Mouse (Mus musculus): ENCODE data around the gene Adap1. TPM values are rescaled to one million over a fixed set of nuclear protein-coding genes. Genes with fewer than 3 reads are reported as not detected.

Gene Adap1
- polyA plus RNA-seq, 1 experiment: 7.8 TPM

DNA sequence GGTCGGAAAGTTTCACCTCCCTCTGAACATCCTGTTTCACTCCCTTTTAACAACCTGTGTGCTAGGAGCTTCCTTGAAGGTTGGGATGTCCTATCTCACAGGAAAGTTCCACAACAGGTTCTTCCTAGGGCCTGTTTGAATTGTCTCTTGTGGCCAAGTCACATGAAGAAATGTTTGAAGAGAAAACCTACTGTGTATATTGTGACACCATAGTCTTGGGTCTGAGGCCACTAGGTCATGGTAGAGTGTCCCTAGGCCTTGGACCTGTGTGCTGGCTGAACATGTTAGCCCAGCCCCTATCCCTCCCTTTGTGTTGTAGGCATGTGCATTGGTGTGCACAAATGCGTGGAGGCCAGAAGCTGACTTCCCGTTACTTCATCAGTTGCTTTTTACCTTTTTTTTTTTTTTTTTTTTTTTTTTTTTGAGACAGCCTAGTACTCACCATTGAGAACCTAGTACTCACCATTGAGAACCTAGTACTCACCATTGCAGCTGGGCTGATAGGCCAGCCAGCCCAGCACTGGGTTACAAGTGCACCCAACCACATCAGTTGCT, 69.1 kb downstream of the Adap1 start:
- Histone ChIP-seq H3K27ac (ENCODE audit: control insufficient read depth, insufficient read depth, low read depth, low read length) (peak overlapping the region; percentile 54), H3K4me3 (ENCODE audit: control insufficient read depth, low read depth, low read length) (no peak overlapping the region), H3K4me1 (ENCODE audit: control insufficient read depth, insufficient read depth, low read length) (peaks cover 18% of the 10 kb centered on the region), H3K36me3 (ENCODE audit: control insufficient read depth, insufficient read depth, low read length) (no peaks in the 10 kb centered on the region), H3K27me3 (ENCODE audit: control insufficient read depth, insufficient read depth, low read length) (no peaks in the 10 kb centered on the region)
- TF ChIP-seq CTCF (IDR thresholded peaks at IDR 0.05; ENCODE audit: control insufficient read depth, insufficient read depth, insufficient replicate concordance, low read depth, low read length) (no peak), POLR2A (IDR thresholded peaks at IDR 0.05; ENCODE audit: control insufficient read depth, low read depth, low read length) (no peak)

DNA sequence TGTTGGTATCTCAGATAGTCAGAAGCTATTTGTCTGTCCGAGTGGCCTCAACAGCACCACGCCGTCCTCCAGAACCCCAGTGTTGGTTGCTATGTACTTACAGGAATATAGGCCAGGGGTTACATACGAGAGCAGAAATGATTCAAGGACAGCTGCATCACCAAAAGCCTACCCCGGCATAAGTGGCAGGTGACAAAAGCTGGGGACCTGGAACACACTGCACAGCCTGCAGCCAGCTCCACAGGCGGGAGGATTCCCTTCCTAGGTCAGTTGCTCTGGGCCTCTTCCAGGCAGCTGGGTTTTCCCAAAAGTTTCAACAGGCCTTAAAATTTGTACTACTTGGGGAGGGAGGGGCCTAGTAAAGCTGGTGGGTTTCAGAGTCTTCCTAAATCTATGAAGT, 69.6 kb downstream of the Adap1 start:
- Histone ChIP-seq H3K4me1 (ENCODE audit: control insufficient read depth, insufficient read depth, low read length) (peaks cover 18% of the 10 kb centered on the region), H3K4me3 (ENCODE audit: control insufficient read depth, low read depth, low read length) (no peak overlapping the region), H3K27ac (ENCODE audit: control insufficient read depth, insufficient read depth, low read depth, low read length) (peak overlapping the region; percentile 39; the same call in 1 of the 2 replicates), H3K27me3 (ENCODE audit: control insufficient read depth, insufficient read depth, low read length) (no peaks in the 10 kb centered on the region), H3K36me3 (ENCODE audit: control insufficient read depth, insufficient read depth, low read length) (no peaks in the 10 kb centered on the region)
- TF ChIP-seq CTCF (IDR thresholded peaks at IDR 0.05; ENCODE audit: control insufficient read depth, insufficient read depth, insufficient replicate concordance, low read depth, low read length) (no peak), POLR2A (IDR thresholded peaks at IDR 0.05; ENCODE audit: control insufficient read depth, low read depth, low read length) (no peak)

DNA sequence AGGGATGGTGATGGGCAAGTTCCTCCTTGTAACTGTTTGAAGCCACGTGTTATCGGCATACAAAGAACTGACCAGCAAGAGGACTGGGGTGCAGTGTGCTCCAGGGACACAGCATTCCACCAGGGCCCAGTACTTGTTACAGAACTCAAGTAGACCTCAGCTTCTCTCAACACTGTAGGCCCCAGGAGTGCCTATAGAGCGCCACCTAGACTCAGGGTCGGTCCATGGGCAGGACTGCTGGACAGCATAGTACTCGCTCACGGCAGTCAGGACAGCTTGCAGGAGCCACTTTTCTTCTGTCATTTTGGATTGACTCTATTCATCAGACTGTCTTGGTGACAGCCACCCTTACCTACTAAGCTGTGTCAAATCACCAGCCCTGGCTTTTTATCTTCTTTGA, 70.5 kb downstream of the Adap1 start:
- H3K4me3 ChIP-seq (ENCODE audit: control insufficient read depth, low read depth, low read length): no peak overlapping the region

DNA sequence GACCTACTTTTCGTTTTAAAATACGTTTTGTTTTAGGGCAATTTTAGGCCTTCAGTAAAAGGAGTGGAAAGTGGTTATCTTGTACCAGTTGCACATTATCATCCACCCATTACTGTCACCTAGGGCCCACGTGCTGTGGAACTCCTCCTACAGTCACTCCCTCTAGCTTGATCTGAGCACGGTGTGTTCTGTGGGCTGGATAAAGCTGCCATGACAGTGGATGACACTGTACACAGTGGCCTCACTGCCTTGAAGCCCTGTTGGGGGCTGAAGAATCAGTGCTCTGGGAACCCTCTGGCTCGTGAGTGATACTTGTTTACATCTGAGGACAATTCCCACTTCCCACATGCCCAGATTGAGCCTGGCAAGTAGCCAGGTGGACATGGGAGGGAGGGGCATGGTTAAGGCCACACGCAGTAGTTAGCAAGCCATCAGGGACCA, 72.1 kb downstream of the Adap1 start:
- H3K4me1 ChIP-seq (ENCODE audit: control insufficient read depth, insufficient read depth, low read length): peaks cover 18% of the 10 kb centered on the region
- peak overlapping the region; percentile 98 for H3K27ac ChIP-seq (ENCODE audit: control insufficient read depth, insufficient read depth, low read depth, low read length)
- no peaks in the 10 kb centered on the region for H3K27me3 ChIP-seq (ENCODE audit: control insufficient read depth, insufficient read depth, low read length)
- no peaks in the 10 kb centered on the region for H3K36me3 ChIP-seq (ENCODE audit: control insufficient read depth, insufficient read depth, low read length)
- no peak for TF ChIP-seq CTCF (IDR thresholded peaks at IDR 0.05; ENCODE audit: control insufficient read depth, insufficient read depth, insufficient replicate concordance, low read depth, low read length)
- peak; percentile 54; the same call in 1 of the 2 replicates for TF ChIP-seq POLR2A (IDR thresholded peaks at IDR 0.05; ENCODE audit: control insufficient read depth, low read depth, low read length)
- H3K4me3 ChIP-seq (ENCODE audit: control insufficient read depth, low read depth, low read length): peak overlapping the region; percentile 97

More for the DNA sequence above, 70.5 kb downstream of the Adap1 start:
- H3K36me3 ChIP-seq (ENCODE audit: control insufficient read depth, insufficient read depth, low read length): no peaks in the 10 kb centered on the region
- TF ChIP-seq POLR2A (IDR thresholded peaks at IDR 0.05; ENCODE audit: control insufficient read depth, low read depth, low read length): no peak
- TF ChIP-seq CTCF (IDR thresholded peaks at IDR 0.05; ENCODE audit: control insufficient read depth, insufficient read depth, insufficient replicate concordance, low read depth, low read length): peak; percentile 1; the same call in 1 of the 2 replicates
- no peaks in the 10 kb centered on the region for H3K27me3 ChIP-seq (ENCODE audit: control insufficient read depth, insufficient read depth, low read length)
- no peak overlapping the region for H3K27ac ChIP-seq (ENCODE audit: control insufficient read depth, insufficient read depth, low read depth, low read length)
- H3K4me1 ChIP-seq (ENCODE audit: control insufficient read depth, insufficient read depth, low read length): peaks cover 18% of the 10 kb centered on the region

DNA sequence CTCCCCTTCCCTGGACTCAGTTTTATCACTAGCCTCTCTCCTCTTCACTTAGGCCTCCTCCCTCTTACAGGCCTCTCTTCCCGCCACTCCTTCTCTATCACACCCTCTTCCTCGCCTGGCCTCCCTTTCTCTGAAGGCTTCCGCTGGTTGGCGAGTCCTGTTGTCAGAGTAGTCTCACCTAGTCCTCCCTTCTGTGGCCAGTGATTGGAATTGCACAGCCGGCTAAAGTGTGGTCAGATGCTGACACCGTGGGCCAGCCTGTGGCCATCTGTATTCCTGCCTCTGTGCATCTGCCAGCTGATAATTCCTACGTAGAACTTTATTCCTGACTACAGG, 72.5 kb downstream of the Adap1 start:
- H3K27me3 ChIP-seq (ENCODE audit: control insufficient read depth, insufficient read depth, low read length): no peaks in the 10 kb centered on the region
- peak overlapping the region; percentile 97 for H3K4me3 ChIP-seq (ENCODE audit: control insufficient read depth, low read depth, low read length)
- H3K36me3 ChIP-seq (ENCODE audit: control insufficient read depth, insufficient read depth, low read length): no peaks in the 10 kb centered on the region
- H3K4me1 ChIP-seq (ENCODE audit: control insufficient read depth, insufficient read depth, low read length): peaks cover 18% of the 10 kb centered on the region
- H3K27ac ChIP-seq (ENCODE audit: control insufficient read depth, insufficient read depth, low read depth, low read length): peak overlapping the region; percentile 98
- TF ChIP-seq POLR2A (IDR thresholded peaks at IDR 0.05; ENCODE audit: control insufficient read depth, low read depth, low read length): no peak
- no peak for TF ChIP-seq CTCF (IDR thresholded peaks at IDR 0.05; ENCODE audit: control insufficient read depth, insufficient read depth, insufficient replicate concordance, low read depth, low read length)

DNA sequence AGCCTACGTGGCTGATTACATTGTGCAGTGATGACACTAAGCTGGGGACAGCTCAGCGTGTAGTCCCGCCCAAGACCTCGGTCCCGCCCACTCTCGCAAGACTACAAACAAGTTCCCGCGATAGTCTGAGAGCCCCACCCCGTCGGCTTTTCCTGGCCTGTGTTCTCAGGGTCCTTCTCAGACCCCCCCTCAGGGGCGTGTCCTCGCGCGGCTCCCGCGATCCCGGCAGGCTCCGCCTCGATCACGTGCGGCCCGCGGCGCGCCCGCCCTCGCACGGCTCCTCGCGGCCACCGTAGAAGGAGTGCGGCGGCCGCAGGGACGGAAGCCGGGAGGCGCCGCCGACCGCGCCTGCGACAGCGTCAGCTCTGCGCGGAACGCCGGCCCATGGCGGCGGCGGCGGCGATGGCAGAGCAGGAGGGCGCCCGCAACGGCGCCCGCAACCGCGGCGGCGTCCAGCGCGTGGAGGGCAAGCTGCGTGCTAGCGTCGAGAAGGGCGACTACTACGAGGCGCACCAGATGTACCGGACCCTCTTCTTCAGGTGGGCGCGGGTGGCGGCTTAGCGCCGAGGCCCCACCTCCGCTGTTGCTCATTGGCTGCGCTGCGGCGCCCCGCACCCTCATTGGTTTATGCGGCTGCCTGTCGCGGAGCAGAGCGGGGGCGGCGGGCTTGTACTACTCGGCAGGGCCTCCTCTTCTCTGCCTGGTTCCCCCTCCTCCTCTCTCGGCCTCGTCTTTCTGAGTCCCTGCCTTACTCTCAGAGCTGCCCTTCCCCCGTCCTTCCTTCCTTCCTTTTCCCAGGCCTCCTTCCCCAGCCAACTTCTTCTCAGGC, 73.1 kb downstream of the Adap1 start, which contains the start of gene Get4:
Gene Get4 (plus strand): TSS at position 244 of the 829 bp plus-strand sequence.
- TF ChIP-seq POLR2A (IDR thresholded peaks at IDR 0.05; ENCODE audit: control insufficient read depth, low read depth, low read length): peak; percentile 59; the same call in 1 of the 2 replicates
- TF ChIP-seq CTCF (IDR thresholded peaks at IDR 0.05; ENCODE audit: control insufficient read depth, insufficient read depth, insufficient replicate concordance, low read depth, low read length): no peak
- Histone ChIP-seq H3K27me3 (ENCODE audit: control insufficient read depth, insufficient read depth, low read length) (no peaks in the 10 kb centered on the region), H3K27ac (ENCODE audit: control insufficient read depth, insufficient read depth, low read depth, low read length) (peak within 1 kb of the TSS; percentile 98), H3K4me1 (ENCODE audit: control insufficient read depth, insufficient read depth, low read length) (peaks cover 18% of the 10 kb centered on the region), H3K4me3 (ENCODE audit: control insufficient read depth, low read depth, low read length) (peak within 1 kb of the TSS; percentile 97), H3K36me3 (ENCODE audit: control insufficient read depth, insufficient read depth, low read length) (no peaks in the 10 kb centered on the region)

DNA sequence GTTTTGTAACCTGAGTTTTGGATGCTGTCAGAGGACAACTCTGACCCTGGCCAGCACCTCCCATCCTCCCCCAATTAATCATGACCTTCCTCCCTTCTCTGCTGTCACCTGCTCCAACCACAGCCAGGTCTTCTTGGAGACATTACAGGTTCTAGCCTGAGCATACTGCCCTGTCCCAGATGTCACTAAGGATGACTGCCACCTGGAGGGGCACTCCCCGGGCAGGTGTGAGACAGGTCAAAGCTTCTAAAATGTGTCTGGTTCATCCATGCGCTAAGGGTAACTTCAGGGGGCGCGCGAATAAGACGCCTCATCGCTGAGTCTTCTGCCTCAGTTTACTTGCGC, 73.7 kb downstream of the Adap1 start:
- Histone ChIP-seq H3K4me1 (ENCODE audit: control insufficient read depth, insufficient read depth, low read length) (peaks cover 18% of the 10 kb centered on the region), H3K27me3 (ENCODE audit: control insufficient read depth, insufficient read depth, low read length) (no peaks in the 10 kb centered on the region), H3K36me3 (ENCODE audit: control insufficient read depth, insufficient read depth, low read length) (no peaks in the 10 kb centered on the region), H3K4me3 (ENCODE audit: control insufficient read depth, low read depth, low read length) (peak overlapping the region; percentile 97), H3K27ac (ENCODE audit: control insufficient read depth, insufficient read depth, low read depth, low read length) (peak overlapping the region; percentile 83)
- TF ChIP-seq CTCF (IDR thresholded peaks at IDR 0.05; ENCODE audit: control insufficient read depth, insufficient read depth, insufficient replicate concordance, low read depth, low read length): no peak
- TF ChIP-seq POLR2A (IDR thresholded peaks at IDR 0.05; ENCODE audit: control insufficient read depth, low read depth, low read length): no peak
